Mouse (Mus musculus) kidney, postnatal 36 days (tissue): ENCODE data around the gene Gm10945.

Source experiments
- DNase-seq, 2 experiments: peaks; one replicate each; pipeline ENCODE4 v3.0.0; 2021 to 2022; ENCODE audit warnings: mixed read lengths in 2 of 2

Gm10945 gene

DNA sequence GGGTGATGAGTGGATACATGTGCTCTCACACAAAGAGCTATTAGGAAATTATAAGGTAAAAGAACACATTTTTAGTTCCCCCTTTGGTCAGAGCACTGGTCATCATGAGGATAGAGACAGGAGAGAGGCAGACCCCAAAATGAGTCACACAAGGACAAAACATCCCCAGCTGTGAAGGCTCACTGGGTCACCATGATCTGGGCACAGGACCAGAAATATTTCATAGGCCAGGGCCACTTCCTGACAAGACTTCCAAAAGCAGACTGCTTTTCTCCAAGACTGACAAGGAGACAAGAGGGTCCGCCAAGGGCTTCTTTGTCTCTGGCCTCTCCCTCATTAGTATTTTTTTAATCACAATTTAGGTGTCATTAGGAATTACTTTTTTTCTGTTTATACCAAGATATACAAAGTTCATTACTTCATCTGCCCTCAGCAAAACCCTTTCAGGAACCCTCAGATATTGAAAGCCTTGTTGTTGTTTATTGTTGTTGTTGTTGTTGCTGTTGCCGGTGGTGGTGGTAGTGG is at the start of gene Gm10945:
Gene Gm10945 (minus strand): TSS at position 475 of the 525 bp plus-strand sequence.
- DNase-seq = peak; percentile 2 to 6

GRCm38 (mm10) chr10:6790226-6790625 is 28.7 kb upstream of the Gm10945 start:
- no peak for DNase-seq

- DNase-seq = peak; percentile 7 to 59
These were observed 27.1 kb upstream of the Gm10945 start for GRCm38 (mm10) chr10:6788517-6789237.

DNA sequence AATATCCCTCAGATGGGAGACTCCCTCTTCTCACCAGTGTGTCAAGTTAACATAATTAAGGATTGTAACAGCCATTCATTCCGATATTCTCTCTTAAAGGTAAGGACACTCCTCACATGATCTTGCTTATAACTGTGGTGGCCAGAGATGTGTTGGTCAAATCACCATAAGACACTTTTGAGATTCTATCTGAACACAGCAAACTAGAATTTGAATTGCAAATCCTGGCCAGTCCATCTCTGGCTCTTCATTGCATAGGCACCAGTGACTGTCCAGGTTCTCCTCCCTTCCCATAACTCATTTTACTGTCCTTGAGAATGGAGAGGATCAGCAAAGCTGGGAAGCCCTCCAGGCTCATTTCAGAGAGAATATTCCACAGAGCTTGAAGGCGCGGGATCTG is 3.4 kb downstream of the Gm10945 start, which contains the start of gene Oprm1:
Gene Oprm1 (plus strand): TSS at position 301 of the 400 bp plus-strand sequence.
- no peak for DNase-seq

DNA sequence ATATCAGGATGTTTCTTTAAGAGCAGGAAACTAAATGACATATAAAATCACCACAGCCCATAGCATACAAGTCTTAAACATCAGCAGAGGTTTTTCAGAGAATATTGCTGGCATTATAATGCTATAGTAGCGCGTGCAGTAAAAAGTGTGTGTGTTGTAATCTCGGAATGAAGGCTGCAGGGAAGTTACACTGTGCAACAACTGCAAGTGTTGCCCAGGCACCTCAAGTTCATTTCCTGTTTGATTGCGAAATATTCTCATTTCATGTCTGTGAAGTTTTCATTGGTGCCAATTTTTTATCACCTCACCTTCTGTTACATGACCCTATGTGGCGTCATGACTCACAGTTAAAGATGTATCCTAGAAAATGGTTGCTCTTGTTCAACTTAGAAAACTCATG is 8.2 kb downstream of the Gm10945 start:
- DNase-seq = no peak

- DNase-seq = no peak
These were observed 33.1 kb downstream of the Gm10945 start for GRCm38 (mm10) chr10:6728469-6728868.

GRCm38 (mm10) chr10:6723765-6724164 is 37.8 kb downstream of the Gm10945 start:
- DNase-seq = no peak

GRCm38 (mm10) chr10:6717181-6717948 is 44.2 kb downstream of the Gm10945 start:
- no peak for DNase-seq

GRCm38 (mm10) chr10:6705226-6705885 is 56.2 kb downstream of the Gm10945 start:
- DNase-seq = no peak

GRCm38 (mm10) chr10:6694218-6694850 is 67.2 kb downstream of the Gm10945 start:
- peak; percentile 1 to 36 for DNase-seq
